ENCODE assay signal across 22 mouse cellular contexts in genomic region chr11:3389996-3390395, GRCm38 (mm10). TPM values are rescaled to one million over a fixed set of nuclear protein-coding genes. Genes with fewer than 3 reads are reported as not detected.
DNase-seq lines count a peak whose midpoint lies in the region; TF ChIP-seq lines count a peak whose summit lies in the region.
"Had no signal": no experiment of that assay in that cellular context is flagged by ENCODE, and none has a peak within 500 bp of the region (broad histone marks: within the 10 kb centered on the region; RNA-seq: fewer than 3 reads in every experiment).

No protein-coding gene starts in this region.

- peak overlapping the region; percentile 32; the same call in 1 of the 2 replicates for H3K27ac ChIP-seq in layer of hippocampus, adult 2 months
- H3K27ac ChIP-seq: embryonic facial prominence, embryonic 15.5 days; hindbrain, embryonic 15.5 days; limb, embryonic 13.5 days; liver, embryonic 13.5 days; macrophage; midbrain, embryonic 15.5 days; neural tube, embryonic 13.5 days had no signal

- no peak overlapping the region for H3K4me3 ChIP-seq in layer of hippocampus, adult 2 months
- H3K4me3 ChIP-seq: embryonic facial prominence, embryonic 15.5 days; hindbrain, embryonic 15.5 days; limb, embryonic 13.5 days; liver, embryonic 13.5 days; midbrain, embryonic 15.5 days; myocyte; neural tube, embryonic 13.5 days had no signal

- TF ChIP-seq CTCF in layer of hippocampus, adult 2 months (conservative IDR thresholded peaks at IDR 0.05), result no peak

- no peak for DNase-seq in layer of hippocampus, adult 2 months (ENCODE audit: low spot score in 2 of 2)
- DNase-seq in layer of hippocampus, adult 9-11 months, result no peak
- DNase-seq in R1 (ENCODE audit: low read depth, low spot score), result peak; percentile 60
- DNase-seq in cerebellum, postnatal 10 days, result peak; percentile 21 to 29
- DNase-seq in spleen, postnatal 10 days (ENCODE audit: low spot score in 2 of 2), result no peak
- DNase-seq in thymus, postnatal 10 days (ENCODE audit: low spot score in 2 of 2), result no peak
- no peak for DNase-seq in gastrocnemius, adult 18-20 months (ENCODE audit: low spot score)
- DNase-seq: adrenal gland, postnatal 25 days; B cell, adult 2 months; gastrocnemius, postnatal 14 days; heart, adult 11 months; kidney, adult 9 months; kidney, postnatal 36 days; liver, embryonic 13.5 days; lung, adult 2 months had no signal

RNA-seq across cellular contexts. Expression of gene Limk2, which starts 19.0 kb away (rescaled TPM):
- total RNA-seq in layer of hippocampus, adult 2 months (2021), result 100 to 1,000 TPM in 1 of 2 experiments, 10 to 100 TPM in 1; 97.6 to 117 TPM
- total RNA-seq in gastrocnemius, adult 18-20 months (2021), result 10 to 100 TPM; 10.4 to 12.1 TPM

RNA-seq across cellular contexts. Expression of gene Pik3ip1, which starts 59.8 kb away (rescaled TPM):
- total RNA-seq in layer of hippocampus, adult 2 months (2021), result 10 to 100 TPM; 35.9 to 41.5 TPM
- 10 to 100 TPM; 27.2 to 30.8 TPM for total RNA-seq in gastrocnemius, adult 18-20 months (2021)

Comparison
In these comparisons a context has a peak if more than half of its experiments do, and no peak if none do; other contexts are left out.
1. DNase-seq: peak in R1 (single experiment) and cerebellum, postnatal 10 days (2 of 2); none in layer of hippocampus, adult 2 months (0 of 2), layer of hippocampus, adult 9-11 months (single experiment), spleen, postnatal 10 days (0 of 2), thymus, postnatal 10 days (0 of 2) and gastrocnemius, adult 18-20 months (single experiment).
2. RNA of gene Limk2, which starts 19.0 kb away (total RNA-seq): 97.6 to 117 TPM in layer of hippocampus, adult 2 months; 10.4 to 12.1 TPM in gastrocnemius, adult 18-20 months; every median in the first group is over 4 times any median in the second.